Mouse (Mus musculus) E14TG2a.4 (cell line): ENCODE measurements around the gene Dgcr2.

Experiments used
- CTCF ChIP-seq: conservative IDR thresholded peaks from 2 replicates; pipeline ENCODE4 v1.5.1; 2014; ENCODE audit warnings: low read length
- NANOG ChIP-seq: IDR thresholded peaks from 2 replicates; pipeline ENCODE4 v1.6.1; 2014; ENCODE audit warnings: borderline replicate concordance, low read length, mixed read lengths

GRCm38 (mm10) chr16:17876096-17876495 lies 22.3 kb downstream of the Dgcr2 start:
- TF ChIP-seq CTCF, result no peak
- TF ChIP-seq NANOG, result no peak
